Mouse (Mus musculus) small intestine, adult 2 months (tissue): ENCODE data around the gene Eva1b. TPM values are rescaled to one million over a fixed set of nuclear protein-coding genes. Genes with fewer than 3 reads are reported as not detected.
A peak's percentile ranks its signal among the peaks of the same experiment; 100 is the strongest.

Experiments used
- H3K27ac ChIP-seq: fragments of 200-500 bp; 2 replicates; pipeline ENCODE4 v1.5.1; 2012; ENCODE audit warnings: low read depth, low read length, control low read depth, inconsistent platforms; ENCODE audit not compliant: insufficient read depth
- H3K27me3 ChIP-seq: fragments of 200-500 bp; 2 replicates; pipeline ENCODE4 v1.6.1; 2012; ENCODE audit warnings: mild to moderate bottlenecking, moderate library complexity, low read length, inconsistent platforms; ENCODE audit not compliant: control insufficient read depth, insufficient read depth
- H3K36me3 ChIP-seq: fragments of 200-500 bp; 2 replicates; pipeline ENCODE4 v1.6.1; 2012; ENCODE audit warnings: mild to moderate bottlenecking, low read length, control low read depth, inconsistent platforms; ENCODE audit not compliant: control insufficient read depth, insufficient read depth
- H3K4me1 ChIP-seq: fragments of 200-500 bp; 2 replicates; pipeline ENCODE4 v1.6.1; 2012; ENCODE audit warnings: low read length, inconsistent platforms, mixed read lengths; ENCODE audit not compliant: control insufficient read depth, insufficient read depth, insufficient read length
- H3K4me3 ChIP-seq: fragments of 200-500 bp; 2 replicates; pipeline ENCODE4 v1.5.1; 2012; ENCODE audit warnings: low read depth, mild to moderate bottlenecking, control low read depth, inconsistent platforms, low read length, moderate library complexity
- CTCF ChIP-seq: fragments of 200-500 bp; IDR thresholded peaks from 2 replicates; pipeline ENCODE4 v1.5.1; 2012; ENCODE audit warnings: low read depth, mild to moderate bottlenecking, control low read depth, inconsistent platforms, low read length, moderate library complexity, mixed read lengths; ENCODE audit not compliant: insufficient replicate concordance, insufficient read length; ENCODE audit errors: extremely low read depth
- POLR2A ChIP-seq: fragments of 200-500 bp; IDR thresholded peaks from 2 replicates; pipeline ENCODE4 v1.6.1; 2012; ENCODE audit warnings: low read depth, mild to moderate bottlenecking, control low read depth, inconsistent platforms, low read length, moderate library complexity
- WGBS: fragments of 180-500 bp; shearing (Covaris S2); methylation state at CpG from one replicate; pipeline ENCODE4 v1.1.7; 2018; 5-methylcytosine and 5-hydroxymethylcytosine counted together
- polyA plus RNA-seq: library from polyadenylated mRNA; depleted of rRNA; stranded (reverse); fragments of >200 nt; gene quantifications from 2 replicates; pipeline ENCODE4 v1.2.3, GENCODE M21; 2012

Eva1b gene
- polyA plus RNA-seq, 1 experiment, result 54.3 TPM

DNA sequence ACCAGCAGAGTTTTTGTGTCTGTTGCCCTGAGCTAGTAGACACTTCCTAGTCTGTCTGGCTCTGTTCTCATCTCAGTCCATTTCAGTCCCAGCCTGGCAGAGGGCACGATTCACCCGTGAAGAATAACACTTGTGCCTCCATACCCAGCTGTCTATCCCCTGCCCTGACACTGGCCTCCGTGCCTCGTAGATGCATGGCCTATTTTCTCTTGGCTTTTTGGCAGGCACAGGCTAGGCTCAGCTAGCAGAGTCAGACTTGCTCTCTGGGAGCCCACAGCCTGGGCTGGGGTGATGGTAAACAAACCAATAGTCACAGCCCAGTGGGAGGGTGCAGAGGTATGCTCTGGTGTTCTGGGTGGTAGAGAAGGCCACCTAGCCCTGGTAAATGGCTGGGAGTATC, 34.3 kb upstream of the Eva1b start:
- Histone ChIP-seq H3K4me3 (no peak overlapping the region), H3K27me3 (no peaks in the 10 kb centered on the region), H3K27ac (0 out of 2 replicates have a peak overlapping the region, but pooled peaks have one; percentile 16), H3K4me1 (peaks cover 23% of the 10 kb centered on the region), H3K36me3 (peaks cover 7% of the 10 kb centered on the region; the same call in 1 of the 2 replicates)
- WGBS, result 59% methylated on average over 4 of the region's 4 CpGs
- TF ChIP-seq CTCF (no peak), POLR2A (no peak)

GRCm38 (mm10) chr4:126113943-126114342, 33.6 kb upstream of the Eva1b start:
- peaks cover 17% of the 10 kb centered on the region for H3K4me1 ChIP-seq
- TF ChIP-seq CTCF (peak; percentile 75; the same call in 1 of the 2 replicates), POLR2A (no peak)
- peaks cover 10% of the 10 kb centered on the region for H3K36me3 ChIP-seq
- no peak overlapping the region for H3K27ac ChIP-seq
- 16% methylated on average over 6 of the region's 6 CpGs for WGBS
- H3K4me3 ChIP-seq, result no peak overlapping the region
- H3K27me3 ChIP-seq, result no peaks in the 10 kb centered on the region

GRCm38 (mm10) chr4:126115411-126115810, 32.1 kb upstream of the Eva1b start:
- TF ChIP-seq POLR2A, result no peak
- no peak for TF ChIP-seq CTCF
- Histone ChIP-seq H3K27ac (no peak overlapping the region), H3K4me3 (no peak overlapping the region), H3K27me3 (no peaks in the 10 kb centered on the region), H3K4me1 (peaks cover 8% of the 10 kb centered on the region), H3K36me3 (peaks cover 13% of the 10 kb centered on the region)
- WGBS, result 95% methylated on average over 9 of the region's 9 CpGs

- TF ChIP-seq CTCF, result no peak
- TF ChIP-seq POLR2A, result no peak
- 63% methylated on average over 6 of the region's 6 CpGs for WGBS
- Histone ChIP-seq H3K4me1 (peaks cover 4% of the 10 kb centered on the region), H3K27me3 (no peaks in the 10 kb centered on the region), H3K27ac (no peak overlapping the region), H3K36me3 (peaks cover 13% of the 10 kb centered on the region), H3K4me3 (no peak overlapping the region)
Observed at GRCm38 (mm10) chr4:126115871-126116521, 31.5 kb upstream of the Eva1b start.

- peaks cover 4% of the 10 kb centered on the region for H3K4me1 ChIP-seq
- no peak overlapping the region for H3K27ac ChIP-seq
- 75% methylated on average over 8 of the region's 8 CpGs for WGBS
- H3K4me3 ChIP-seq, result no peak overlapping the region
- H3K36me3 ChIP-seq, result peaks cover 13% of the 10 kb centered on the region
- TF ChIP-seq POLR2A, result no peak
- TF ChIP-seq CTCF, result no peak
- no peaks in the 10 kb centered on the region for H3K27me3 ChIP-seq
Observed at GRCm38 (mm10) chr4:126117116-126117515, 30.4 kb upstream of the Eva1b start.

- TF ChIP-seq POLR2A, result no peak
- no peak for TF ChIP-seq CTCF
- 90% methylated on average over 4 of the region's 4 CpGs for WGBS
- Histone ChIP-seq H3K27me3 (no peaks in the 10 kb centered on the region), H3K36me3 (peaks cover 16% of the 10 kb centered on the region), H3K4me3 (no peak overlapping the region), H3K27ac (no peak overlapping the region), H3K4me1 (peaks cover 3% of the 10 kb centered on the region)
Observed at GRCm38 (mm10) chr4:126118651-126119050, 28.9 kb upstream of the Eva1b start.

GRCm38 (mm10) chr4:126119051-126119450, 28.5 kb upstream of the Eva1b start:
- Histone ChIP-seq H3K27ac (no peak overlapping the region), H3K4me1 (no peaks in the 10 kb centered on the region), H3K27me3 (no peaks in the 10 kb centered on the region), H3K36me3 (peaks cover 19% of the 10 kb centered on the region), H3K4me3 (no peak overlapping the region)
- TF ChIP-seq CTCF (no peak), POLR2A (no peak)
- WGBS, result 81% methylated on average over 1 of the region's 1 CpGs
